Mouse (Mus musculus) kidney, postnatal 36 days (tissue): Measurements from ENCODE around the gene Senp3.
"Not testable (repeated sequence)": the region's sequence is repeated elsewhere in the genome, so short reads cannot be mapped to it uniquely, and the experiment has no call there.

Experiments used
- DNase-seq, 2 experiments: peaks; one replicate each; pipeline ENCODE4 v3.0.0; 2021 to 2022; ENCODE audit warnings: mixed read lengths in 2 of 2

Gene Senp3

GRCm38 (mm10) chr11:69653399-69653798 lies 28.5 kb downstream of the Senp3 start:
- DNase-seq: no peak

GRCm38 (mm10) chr11:69645860-69646259 lies 36.0 kb downstream of the Senp3 start:
- no peak for DNase-seq

- no peak for DNase-seq
These were observed 46.4 kb downstream of the Senp3 start for GRCm38 (mm10) chr11:69635471-69635870.

- peak; percentile 63 to 80 for DNase-seq
These were observed 48.6 kb downstream of the Senp3 start for GRCm38 (mm10) chr11:69633128-69633866.

- peak; percentile 100 for DNase-seq
These were observed 49.4 kb downstream of the Senp3 start, which contains the start of gene Fxr2 for GRCm38 (mm10) chr11:69632284-69633089. Gene Fxr2 (plus strand): TSS chr11:69632990.

GRCm38 (mm10) chr11:69629802-69630201 lies 52.1 kb downstream of the Senp3 start:
- peak; percentile 31 to 35 for DNase-seq

- DNase-seq: peak; percentile 81 to 91
These were observed 53.6 kb downstream of the Senp3 start for GRCm38 (mm10) chr11:69628286-69628685.

- not testable (repeated sequence) for DNase-seq
These were observed 57.5 kb downstream of the Senp3 start for GRCm38 (mm10) chr11:69624339-69624738.
